Mouse (Mus musculus): ENCODE measurements around the gene Grap2. TPM values are rescaled to one million over a fixed set of nuclear protein-coding genes. Genes with fewer than 3 reads are reported as not detected.

Gene Grap2
- total and polyA plus RNA-seq, 3 experiments: 0.62 to 5.1 TPM; not detected in 1

GRCm38 (mm10) chr15:80554860-80555822 lies 17.3 kb upstream of the Grap2 start:
- peaks cover 0 to 3% of the 10 kb centered on the region in 2 experiments; a peak in 1 of 4 replicates for H3K36me3 ChIP-seq (ENCODE audit: control insufficient read depth in 1 of 2, insufficient read depth in 2 of 2, low read length in 2 of 2)
- no peak for DNase-seq (ENCODE audit: low read depth, low spot score)

GRCm38 (mm10) chr15:80556021-80556420 lies 16.4 kb upstream of the Grap2 start:
- Histone ChIP-seq H3K27ac (ENCODE audit: control insufficient read depth, low read depth, low read length) (no peak overlapping the region), H3K9me3 (replicated peaks; ENCODE audit: insufficient read depth, low read length) (no peaks in the 10 kb centered on the region), H3K27me3 (ENCODE audit: control insufficient read depth in 1 of 2, insufficient read depth in 2 of 2, low read length in 2 of 2) (peaks cover 3 to 4% of the 10 kb centered on the region in 2 experiments; a peak in 3 of 4 replicates), H3K4me3 (ENCODE audit: control insufficient read depth in 1 of 2, insufficient read depth in 1 of 2, low read depth in 2 of 2, low read length in 2 of 2) (no peak overlapping the region), H3K36me3 (ENCODE audit: control insufficient read depth in 1 of 2, insufficient read depth in 2 of 2, low read length in 2 of 2) (peaks cover 0 to 11% of the 10 kb centered on the region in 2 experiments; a peak in 2 of 4 replicates), H3K4me1 (ENCODE audit: control insufficient read depth in 1 of 2, insufficient read depth in 2 of 2, low read length in 2 of 2) (peaks cover 2 to 10% of the 10 kb centered on the region in 2 experiments; a peak in 3 of 4 replicates), H3K79me2 (ENCODE audit: control insufficient read depth, insufficient read depth, low read length, poor library complexity) (no peaks in the 10 kb centered on the region), H3K9ac (ENCODE audit: control insufficient read depth, low read depth, low read length, poor library complexity, severe bottlenecking) (no peak overlapping the region)
- DNase-seq (ENCODE audit: low read depth, low spot score): no peak
- TF ChIP-seq GABPA (IDR thresholded peaks at IDR 0.05; ENCODE audit: low read depth, low read length) (no peak), ETS1 (IDR thresholded peaks at IDR 0.05; ENCODE audit: low read depth, low read length) (no peak), NELFE (IDR thresholded peaks at IDR 0.05; ENCODE audit: low read depth, low read length) (no peak), MAX (IDR thresholded peaks at IDR 0.05; ENCODE audit: low read length) (no peak), E2F4 (IDR thresholded peaks at IDR 0.05; ENCODE audit: borderline replicate concordance, low read depth, low read length) (no peak), MAFK (IDR thresholded peaks at IDR 0.05; ENCODE audit: borderline replicate concordance, low read depth, low read length) (no peak), MEF2A (IDR thresholded peaks at IDR 0.05; ENCODE audit: extremely low read depth, insufficient replicate concordance, low read depth, low read length, poor library complexity, severe bottlenecking) (no peak), CTCF (IDR thresholded peaks at IDR 0.05 in 2 of 3, conservative IDR thresholded peaks at IDR 0.05 in 1 of 3; ENCODE audit: control insufficient read depth in 1 of 3, insufficient read depth in 1 of 3, low read depth in 2 of 3, low read length in 3 of 3, poor library complexity in 1 of 3, severe bottlenecking in 1 of 3) (no peak), ZNF384 (IDR thresholded peaks at IDR 0.05; ENCODE audit: low read depth, low read length) (no peak), HCFC1 (IDR thresholded peaks at IDR 0.05; ENCODE audit: low read depth, low read length) (no peak), RAD21 (IDR thresholded peaks at IDR 0.05; ENCODE audit: low read depth, low read length) (no peak), EP300 (IDR thresholded peaks at IDR 0.05; ENCODE audit: low read depth in 1 of 2, low read length in 2 of 2) (no peak), GATA1 (IDR thresholded peaks at IDR 0.05; ENCODE audit: low read depth, low read length) (no peak), POLR2AphosphoS2 (IDR thresholded peaks at IDR 0.05; ENCODE audit: low read length) (no peak), SIN3A (IDR thresholded peaks at IDR 0.05; ENCODE audit: low read length) (no peak), UBTF (IDR thresholded peaks at IDR 0.05; ENCODE audit: borderline replicate concordance, insufficient read depth, low read depth, low read length) (no peak), TBP (IDR thresholded peaks at IDR 0.05; ENCODE audit: low read depth, low read length) (no peak)

More at GRCm38 (mm10) chr15:80554860-80555822, 17.3 kb upstream of the Grap2 start:
- Histone ChIP-seq H3K9me3 (replicated peaks; ENCODE audit: insufficient read depth, low read length) (no peaks in the 10 kb centered on the region), H3K4me1 (ENCODE audit: control insufficient read depth in 1 of 2, insufficient read depth in 2 of 2, low read length in 2 of 2) (peaks cover 0 to 4% of the 10 kb centered on the region in 2 experiments; a peak in 1 of 4 replicates), H3K4me3 (ENCODE audit: control insufficient read depth in 1 of 2, insufficient read depth in 1 of 2, low read depth in 2 of 2, low read length in 2 of 2) (no peak overlapping the region), H3K79me2 (ENCODE audit: control insufficient read depth, insufficient read depth, low read length, poor library complexity) (no peaks in the 10 kb centered on the region), H3K9ac (ENCODE audit: control insufficient read depth, low read depth, low read length, poor library complexity, severe bottlenecking) (no peak overlapping the region), H3K27me3 (ENCODE audit: control insufficient read depth in 1 of 2, insufficient read depth in 2 of 2, low read length in 2 of 2) (peaks cover 4 to 7% of the 10 kb centered on the region in 2 experiments), H3K27ac (ENCODE audit: control insufficient read depth, low read depth, low read length) (no peak overlapping the region)
- TF ChIP-seq SIN3A (IDR thresholded peaks at IDR 0.05; ENCODE audit: low read length) (no peak), HCFC1 (IDR thresholded peaks at IDR 0.05; ENCODE audit: low read depth, low read length) (no peak), SMC3 (IDR thresholded peaks at IDR 0.05; ENCODE audit: low read depth, low read length) (no peak), KAT2A (conservative IDR thresholded peaks at IDR 0.05; ENCODE audit: low read depth, low read length) (no peak), MYC (IDR thresholded peaks at IDR 0.05; ENCODE audit: low read depth, low read length) (no peak), RAD21 (IDR thresholded peaks at IDR 0.05; ENCODE audit: low read depth, low read length) (no peak), JUND (IDR thresholded peaks at IDR 0.05; ENCODE audit: low read depth, low read length) (no peak), ZNF384 (IDR thresholded peaks at IDR 0.05; ENCODE audit: low read depth, low read length) (no peak), POLR2AphosphoS5 (IDR thresholded peaks at IDR 0.05; ENCODE audit: borderline replicate concordance, low read depth, low read length) (no peak), TBP (IDR thresholded peaks at IDR 0.05; ENCODE audit: low read depth, low read length) (no peak), UBTF (IDR thresholded peaks at IDR 0.05; ENCODE audit: borderline replicate concordance, insufficient read depth, low read depth, low read length) (no peak)

All from MEL (cell line).